In the genomic region with DNA sequence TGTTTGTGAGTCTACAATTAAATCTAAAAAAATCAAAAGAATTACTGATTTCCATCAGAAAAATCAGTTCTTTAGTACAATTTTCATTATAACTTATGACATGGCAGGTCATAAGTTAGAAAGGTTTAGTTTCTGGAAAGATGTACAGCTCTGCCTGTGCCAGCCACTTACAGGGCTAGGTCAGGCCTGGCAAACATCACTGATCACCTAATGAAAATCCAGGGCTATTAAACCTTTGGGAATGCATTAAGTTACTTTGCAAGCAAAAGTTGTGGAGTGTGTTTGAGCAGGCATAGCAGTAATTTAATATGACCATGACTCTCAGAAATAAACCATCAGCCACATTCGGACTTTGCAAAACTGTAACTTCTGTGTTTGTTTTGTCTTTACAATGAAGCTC, we compare ENCODE assay signal across 27 mouse cellular contexts. TPM values are rescaled to one million over a fixed set of nuclear protein-coding genes. Genes with fewer than 3 reads are reported as not detected.
DNase-seq lines count a peak whose midpoint lies in the region; ATAC-seq lines count a peak whose summit lies in the region.
"Had no signal": no experiment of that assay in that cellular context is flagged by ENCODE, and none has a peak within 500 bp of the region (broad histone marks: within the 10 kb centered on the region; RNA-seq: fewer than 3 reads in every experiment).

No protein-coding gene starts in this region.

- 39% methylated on average over 1 of the region's 1 CpGs for WGBS in limb, embryonic 10.5 days
- 89% methylated on average over 1 of the region's 1 CpGs for WGBS in hindbrain, embryonic 11.5 days

- peaks cover 30% of the 10 kb centered on the region for H3K4me1 ChIP-seq in limb, embryonic 10.5 days
- H3K4me1 ChIP-seq in hindbrain, embryonic 11.5 days (replicated peaks; ENCODE audit: control insufficient read depth, insufficient read depth, low read length) = no peaks in the 10 kb centered on the region
- H3K4me1 ChIP-seq: liver, embryonic 13.5 days; midbrain, embryonic 15.5 days had no signal

- H3K4me2 ChIP-seq in hindbrain, embryonic 11.5 days (replicated peaks; ENCODE audit: low read depth, low read length) = no peak overlapping the region
- H3K4me2 ChIP-seq: heart, embryonic 11.5 days; hindbrain, embryonic 14.5 days; limb, embryonic 15.5 days; liver, embryonic 13.5 days; midbrain, embryonic 15.5 days had no signal

- no peak for ATAC-seq in hindbrain, embryonic 11.5 days (ENCODE audit: low FRiP score)
- ATAC-seq: forebrain, embryonic 14.5 days; inflammation-experienced regulatory T-cells, adult 6 months; midbrain, embryonic 15.5 days had no signal

- peak; percentile 47 for DNase-seq in embryo, embryonic 10 days (ENCODE audit: low spot score)
- no peak for DNase-seq in embryo, embryonic 9.5 days (ENCODE audit: extremely low spot score)
- DNase-seq in embryo, embryonic 10.5 days (ENCODE audit: low spot score) = peak; percentile 57
- peak; percentile 73 for DNase-seq in limb, embryonic 10.5 days (ENCODE audit: low spot score)
- DNase-seq in mesoderm, embryonic 11.5 days (ENCODE audit: low read depth, low spot score) = peak; percentile 49
- no peak for DNase-seq in T-cell, adult 2 months (ENCODE audit: low spot score)
- DNase-seq in hindbrain, embryonic 11.5 days (ENCODE audit: low spot score) = no peak
- DNase-seq: adrenal gland, postnatal 10 days; cerebellum, adult 9-10 months; cerebellum, postnatal 36 days; gastrocnemius, postnatal 36 days; heart, adult 18-20 months; heart, postnatal 36 days; kidney, adult 11 months; kidney, postnatal 14 days; layer of hippocampus, adult 9-11 months; liver, embryonic 13.5 days; lung, adult 18-20 months; right cerebral cortex, adult 18-20 months had no signal

- no peaks in the 10 kb centered on the region for H3K27me3 ChIP-seq in limb, embryonic 10.5 days (ENCODE audit: low read depth, poor library complexity, severe bottlenecking)
- no peaks in the 10 kb centered on the region for H3K27me3 ChIP-seq in hindbrain, embryonic 11.5 days (ENCODE audit: control insufficient read depth, insufficient read depth, low read length)
- H3K27me3 ChIP-seq: CH12.LX; limb, embryonic 15.5 days; liver, embryonic 13.5 days; midbrain, embryonic 15.5 days had no signal

- no peaks in the 10 kb centered on the region for H3K36me3 ChIP-seq in limb, embryonic 10.5 days
- no peaks in the 10 kb centered on the region for H3K36me3 ChIP-seq in hindbrain, embryonic 11.5 days (ENCODE audit: control insufficient read depth, insufficient read depth, low read length)
- H3K36me3 ChIP-seq: limb, embryonic 15.5 days; liver, embryonic 13.5 days; midbrain, embryonic 15.5 days had no signal

- H3K9ac ChIP-seq in hindbrain, embryonic 11.5 days (ENCODE audit: low read depth, low read length) = no peak overlapping the region
- H3K9ac ChIP-seq: hindbrain, embryonic 14.5 days; limb, embryonic 15.5 days; liver, embryonic 13.5 days; midbrain, embryonic 15.5 days had no signal

- H3K4me3 ChIP-seq in limb, embryonic 10.5 days = no peak overlapping the region
- H3K4me3 ChIP-seq in hindbrain, embryonic 11.5 days (ENCODE audit: low read depth, low read length) = no peak overlapping the region
- H3K4me3 ChIP-seq: limb, embryonic 15.5 days; liver, embryonic 13.5 days; midbrain, embryonic 15.5 days had no signal

- H3K9me3 ChIP-seq in limb, embryonic 10.5 days (replicated peaks) = no peaks in the 10 kb centered on the region
- H3K9me3 ChIP-seq in hindbrain, embryonic 11.5 days (ENCODE audit: control insufficient read depth, low read length) = no peaks in the 10 kb centered on the region
- H3K9me3 ChIP-seq: limb, embryonic 15.5 days; liver, embryonic 13.5 days; midbrain, embryonic 15.5 days had no signal

- H3K27ac ChIP-seq in limb, embryonic 10.5 days = peak overlapping the region; percentile 81; the same call in 1 of the 2 replicates
- no peak overlapping the region for H3K27ac ChIP-seq in hindbrain, embryonic 11.5 days (ENCODE audit: low read depth, low read length)
- H3K27ac ChIP-seq: hindbrain, embryonic 14.5 days; liver, embryonic 13.5 days; macrophage; midbrain, embryonic 15.5 days had no signal

RNA-seq across cellular contexts. Expression of a gene that starts 36.4 kb away (rescaled TPM):
- 9.4 and 10.3 TPM in 2 replicates for polyA plus RNA-seq in limb, embryonic 10.5 days (2016; fragmentation: Nextera tagmentation; extraction: Ambion mirVana)
- polyA plus RNA-seq in hindbrain, embryonic 11.5 days (2014; fragmentation: Nextera tagmentation; extraction: Ambion mirVana) = 8.7 and 10.4 TPM in 2 replicates
- polyA plus RNA-seq: inflammation-experienced regulatory T-cells, adult 6 months; macrophage had no signal

Comparison
In these comparisons a context has a peak if more than half of its experiments do, and no peak if none do; other contexts are left out.
1. DNase-seq: peak in embryo, embryonic 10 days (single experiment), embryo, embryonic 10.5 days (single experiment), limb, embryonic 10.5 days (single experiment) and mesoderm, embryonic 11.5 days (single experiment); none in embryo, embryonic 9.5 days (single experiment), T-cell, adult 2 months (single experiment) and hindbrain, embryonic 11.5 days (single experiment).